Mouse (Mus musculus) C2C12 (cell line): Measurements from ENCODE around the gene Rtn1. TPM values are rescaled to one million over a fixed set of nuclear protein-coding genes. Genes with fewer than 3 reads are reported as not detected.

Experiments
- H3K27me3 ChIP-seq: one replicate; pipeline ENCODE4 v1.6.1; 2011; ENCODE audit not compliant: control insufficient read depth, insufficient read depth, insufficient read length
- H3K36me3 ChIP-seq: one replicate; pipeline ENCODE4 v1.6.1; 2011; ENCODE audit not compliant: control insufficient read depth, insufficient read depth
- H3K4me3 ChIP-seq: one replicate; pipeline ENCODE4 v1.5.1; 2011; ENCODE audit warnings: mild to moderate bottlenecking, control low read depth; ENCODE audit not compliant: poor library complexity, insufficient read depth, severe bottlenecking
- H3K79me2 ChIP-seq: one replicate; pipeline ENCODE4 v1.6.1; 2011; ENCODE audit not compliant: control insufficient read depth, insufficient read depth
- H3K79me3 ChIP-seq: one replicate; pipeline ENCODE4 v1.6.1; 2011; ENCODE audit warnings: low read depth, control low read depth
- H3ac ChIP-seq: one replicate; pipeline ENCODE3; 2011; ENCODE audit warnings: low read depth; ENCODE audit not compliant: control insufficient read depth, insufficient read length
- CEBPB ChIP-seq: IDR thresholded peaks from one replicate; pipeline ENCODE4 v1.6.1; 2011; ENCODE audit warnings: low read depth, mild to moderate bottlenecking, control low read depth, moderate library complexity
- CTCF ChIP-seq: IDR thresholded peaks from one replicate; pipeline ENCODE4 v1.5.1; 2011; ENCODE audit not compliant: control insufficient read depth, insufficient read depth, insufficient read length
- FOSL1 ChIP-seq: IDR thresholded peaks from one replicate; pipeline ENCODE4 v1.8.0; 2011; ENCODE audit warnings: mild to moderate bottlenecking, low read length; ENCODE audit not compliant: poor library complexity, insufficient read depth, severe bottlenecking
- MAX ChIP-seq: IDR thresholded peaks from one replicate; pipeline ENCODE4 v1.6.1; 2011; ENCODE audit warnings: mild to moderate bottlenecking, control low read depth
- MYOD1 ChIP-seq: IDR thresholded peaks from one replicate; pipeline ENCODE4 v1.6.1; 2011; ENCODE audit warnings: low read depth; ENCODE audit not compliant: control insufficient read depth, insufficient read length
- MYOG ChIP-seq: IDR thresholded peaks from one replicate; pipeline ENCODE4 v1.6.1; 2011; ENCODE audit not compliant: control insufficient read depth, insufficient read length; ENCODE audit errors: extremely low read depth
- USF1 ChIP-seq: IDR thresholded peaks from one replicate; pipeline ENCODE4 v1.6.1; 2011; ENCODE audit warnings: low read depth, mild to moderate bottlenecking, control low read depth, moderate library complexity
- long read RNA-seq, 2 experiments: library from polyadenylated mRNA; unstranded; transcript quantifications; one replicate each; pipeline ENCODE4 v2.0.0; 2019 to 2020
- polyA plus RNA-seq: library from polyadenylated mRNA; unstranded; fragments of >200 nt; fragmentation: generic; extraction: Trizol; gene quantifications from one replicate; pipeline ENCODE4 v1.2.1, GENCODE M21; 2012; ENCODE audit warnings: missing spikeins

The Rtn1 gene
- not detected for polyA plus RNA-seq
- long read RNA-seq, experiment 1: 0 reads
- long read RNA-seq, experiment 2: 0 reads

DNA sequence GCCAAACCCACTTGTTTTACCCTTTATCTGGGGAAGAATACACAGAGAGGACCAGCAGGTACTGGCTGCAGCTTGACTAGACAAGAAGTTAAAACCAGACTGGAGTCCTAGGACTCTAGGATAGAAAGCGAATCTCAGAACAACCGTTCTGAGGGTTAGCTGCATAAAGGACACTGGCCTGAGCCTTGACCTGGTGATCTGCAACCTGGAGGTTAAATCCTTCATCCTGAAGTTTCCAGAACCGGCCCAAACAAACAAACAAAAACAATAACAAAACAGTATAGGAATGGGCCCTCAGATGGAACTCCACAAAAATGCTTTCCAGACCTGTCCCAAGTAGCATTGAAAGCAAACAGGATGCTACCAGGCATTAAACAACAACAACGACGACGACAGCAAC lies at the start of gene Rtn1:
Gene Rtn1, minus strand, starts transcription at position 101 of the 400 bp plus-strand sequence.
- H3K36me3 ChIP-seq: no peaks in the 10 kb centered on the region
- no peak for TF ChIP-seq CTCF
- TF ChIP-seq MYOG: no peak
- TF ChIP-seq CEBPB: no peak
- TF ChIP-seq MAX: no peak
- H3K4me3 ChIP-seq: no peak within 1 kb of the TSS
- H3K79me2 ChIP-seq: no peaks in the 10 kb centered on the region
- H3K79me3 ChIP-seq: no peaks in the 10 kb centered on the region
- H3K27me3 ChIP-seq: peaks cover 24% of the 10 kb centered on the region
- no peak within 1 kb of the TSS for H3ac ChIP-seq

DNA sequence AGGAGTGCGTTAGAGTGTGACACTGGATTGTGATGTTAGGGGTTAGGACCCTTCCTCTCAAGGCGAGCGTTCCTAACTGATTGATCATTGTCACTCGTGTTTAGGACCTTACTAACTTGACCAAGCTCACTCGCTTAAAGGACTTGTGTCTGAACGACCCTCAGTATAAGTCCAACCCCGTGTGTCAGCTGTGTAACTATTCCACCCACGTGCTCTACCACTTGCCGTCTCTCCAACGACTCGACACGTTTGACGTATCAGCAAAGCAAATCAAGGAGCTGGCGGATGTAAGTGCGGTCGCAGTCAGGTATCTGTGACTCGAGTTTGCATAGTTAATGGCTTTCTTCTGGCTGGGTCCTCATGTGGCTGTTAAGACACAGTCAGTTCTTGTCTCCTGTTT lies 45.1 kb upstream of the Rtn1 start:
- H3K79me3 ChIP-seq: no peaks in the 10 kb centered on the region
- H3K27me3 ChIP-seq: peaks cover 9% of the 10 kb centered on the region
- no peaks in the 10 kb centered on the region for H3K79me2 ChIP-seq
- H3ac ChIP-seq: no peak overlapping the region
- H3K36me3 ChIP-seq: no peaks in the 10 kb centered on the region
- H3K4me3 ChIP-seq: no peak overlapping the region
- TF ChIP-seq CTCF (no peak), FOSL1 (no peak), MYOD1 (no peak), CEBPB (no peak), USF1 (no peak), MAX (no peak), MYOG (no peak)

DNA sequence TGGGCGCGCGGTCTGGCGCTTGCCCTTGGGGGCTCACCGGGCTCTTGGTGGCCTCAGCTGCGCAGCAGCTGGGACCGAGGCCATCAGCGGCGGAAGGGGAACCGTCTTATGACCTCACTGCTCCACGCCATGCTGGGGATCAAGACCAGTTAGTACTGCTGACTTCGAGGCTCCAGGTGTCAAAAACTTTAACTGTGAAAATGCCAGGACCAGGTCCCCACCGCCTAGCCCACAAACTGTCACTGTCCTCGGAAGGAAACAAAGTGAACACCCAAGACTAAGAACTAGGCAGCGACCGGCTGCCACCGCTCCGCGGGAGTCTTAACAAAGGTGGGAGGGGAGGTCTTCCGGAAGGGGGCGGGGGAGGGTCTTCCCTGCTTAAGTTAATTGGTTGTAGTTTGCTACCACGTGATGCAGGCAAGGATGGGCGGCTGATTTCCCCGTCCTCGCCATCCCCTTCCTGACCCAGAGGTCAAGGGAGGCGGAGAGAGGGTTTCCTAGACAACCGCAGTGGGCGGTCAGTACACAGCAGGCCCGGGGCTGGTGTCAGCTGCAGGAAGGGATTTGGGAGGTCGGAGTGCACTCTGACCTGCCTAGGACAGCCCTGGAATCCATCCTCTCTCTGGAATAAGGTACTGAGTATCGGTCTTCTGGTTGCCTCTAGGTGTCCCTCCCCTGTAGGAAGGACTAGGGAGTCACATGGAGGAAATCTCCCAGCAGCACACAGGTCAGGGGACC lies 33.2 kb upstream of the Rtn1 start, which contains the start of gene Lrrc9:
Gene Lrrc9, plus strand, starts transcription at position 28 of the 738 bp plus-strand sequence.
- TF ChIP-seq CEBPB: no peak
- TF ChIP-seq USF1: no peak
- no peak for TF ChIP-seq MYOG
- H3K27me3 ChIP-seq: peaks cover 3% of the 10 kb centered on the region
- no peaks in the 10 kb centered on the region for H3K79me2 ChIP-seq
- H3K36me3 ChIP-seq: no peaks in the 10 kb centered on the region
- no peaks in the 10 kb centered on the region for H3K79me3 ChIP-seq
- H3K4me3 ChIP-seq: no peak within 1 kb of the TSS
- no peak within 1 kb of the TSS for H3ac ChIP-seq

DNA sequence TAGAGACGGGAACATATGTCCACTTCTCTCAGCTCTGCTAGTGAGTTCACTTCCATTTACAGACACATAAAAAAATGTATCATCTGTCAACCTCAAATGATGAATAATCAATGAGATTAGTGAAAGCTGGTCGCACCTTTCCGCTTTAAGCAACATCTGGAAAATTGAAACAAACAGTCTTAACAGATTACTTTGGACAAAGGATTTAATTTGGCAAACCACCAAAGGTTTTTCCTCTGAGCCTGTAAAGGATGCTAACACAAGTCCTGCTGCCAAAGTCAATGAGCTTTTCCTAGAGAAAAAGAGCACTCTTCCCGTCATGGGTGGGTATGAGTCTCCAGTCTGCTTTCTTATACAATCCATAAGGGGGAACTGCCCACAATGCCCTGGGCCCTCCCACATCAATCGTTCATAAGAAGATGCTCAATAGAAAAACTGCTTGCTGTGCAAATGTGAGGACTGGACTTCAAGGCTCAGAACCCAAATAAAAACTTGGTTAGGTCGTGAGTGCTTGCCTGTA lies 30.2 kb upstream of the Rtn1 start:
- TF ChIP-seq MYOG (no peak), FOSL1 (no peak), USF1 (no peak), CEBPB (no peak), CTCF (no peak), MAX (no peak), MYOD1 (no peak)
- H3K79me3 ChIP-seq: no peaks in the 10 kb centered on the region
- no peak overlapping the region for H3ac ChIP-seq
- no peaks in the 10 kb centered on the region for H3K36me3 ChIP-seq
- peaks cover 3% of the 10 kb centered on the region for H3K27me3 ChIP-seq
- no peaks in the 10 kb centered on the region for H3K79me2 ChIP-seq
- H3K4me3 ChIP-seq: no peak overlapping the region

DNA sequence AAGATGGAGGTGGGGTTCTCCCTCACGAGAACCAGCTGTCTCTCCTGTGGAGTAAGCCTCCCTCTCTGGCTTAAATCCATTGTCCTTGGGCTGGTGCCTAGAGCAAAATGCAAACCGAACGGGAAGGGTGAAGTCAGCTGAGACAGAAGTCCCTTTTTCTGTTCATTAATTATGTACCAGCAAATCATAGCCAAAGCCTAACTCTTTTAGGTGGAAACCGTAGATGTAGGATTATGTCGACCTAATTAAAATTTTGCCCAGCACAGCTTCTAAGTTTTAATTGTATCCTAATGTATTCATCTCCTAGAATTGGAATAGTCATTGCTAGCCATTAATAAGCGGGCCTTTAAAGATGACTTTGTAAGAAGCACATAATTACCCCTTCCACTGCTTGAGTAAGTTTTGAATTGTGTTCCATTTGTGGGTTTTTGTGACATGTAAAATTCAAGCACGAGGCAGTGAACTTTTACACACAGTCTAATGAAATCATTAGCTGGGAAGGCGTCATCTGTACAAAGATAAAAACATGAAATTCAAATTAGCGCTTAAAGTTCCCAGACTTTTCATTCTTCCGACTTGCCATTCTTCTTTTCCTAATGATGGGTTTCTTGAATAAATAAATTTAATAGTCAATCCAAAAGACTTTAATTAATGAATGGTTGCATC lies 29.0 kb upstream of the Rtn1 start:
- no peaks in the 10 kb centered on the region for H3K79me2 ChIP-seq
- no peak overlapping the region for H3K4me3 ChIP-seq
- no peaks in the 10 kb centered on the region for H3K36me3 ChIP-seq
- TF ChIP-seq CTCF (no peak), MAX (no peak), MYOD1 (no peak), USF1 (no peak), FOSL1 (no peak), CEBPB (no peak), MYOG (no peak)
- H3K27me3 ChIP-seq: peaks cover 3% of the 10 kb centered on the region
- no peak overlapping the region for H3ac ChIP-seq
- no peaks in the 10 kb centered on the region for H3K79me3 ChIP-seq
